Mouse (Mus musculus) CD4-positive, CD25-positive, alpha-beta regulatory T cell, adult 4 months (primary cell): ENCODE measurements around the gene Pip4k2c. TPM values are rescaled to one million over a fixed set of nuclear protein-coding genes. Genes with fewer than 3 reads are reported as not detected.

Experiments used
- polyA plus RNA-seq, 2 experiments: library from polyadenylated mRNA; unstranded; fragments of 100-300 nt; shearing (Covaris generic); gene quantifications; one replicate each; pipeline ENCODE4 v1.2.1; 2017

The Pip4k2c gene
- polyA plus RNA-seq, 2 experiments from 2014 or later = 24.2 to 39.3 TPM

Other genes starting within 250 kb of the Pip4k2c start
- 10 to 100 TPM; 35.4 to 37.8 TPM for gene Ctdsp2, start 232.9 kb downstream of the Pip4k2c start, polyA plus RNA-seq
- gene Avil, start 210.9 kb downstream of the Pip4k2c start, polyA plus RNA-seq = under 1 TPM; 0.11 to 0.20 TPM
- 10 to 100 TPM; 38.2 to 54.1 TPM for gene Tsfm, start 180.7 kb downstream of the Pip4k2c start, polyA plus RNA-seq
- gene Mettl1, start 170.2 kb downstream of the Pip4k2c start, polyA plus RNA-seq = 10 to 100 TPM; 29.9 to 30.2 TPM
- gene Eef1akmt3, start 170.1 kb downstream of the Pip4k2c start, polyA plus RNA-seq = under 1 TPM in 1 of 2 experiments, not detected in 1; 0.38 TPM
- gene Cyp27b1, start 163.3 kb downstream of the Pip4k2c start, polyA plus RNA-seq = under 1 TPM in 1 of 2 experiments, not detected in 1; 0.27 TPM
- gene March9, start 151.4 kb downstream of the Pip4k2c start, polyA plus RNA-seq = under 1 TPM; 0.19 to 0.73 TPM
- 100 to 1,000 TPM; 294 to 347 TPM for gene Cdk4, start 148.1 kb downstream of the Pip4k2c start, polyA plus RNA-seq
- gene Tspan31, start 141.3 kb downstream of the Pip4k2c start, polyA plus RNA-seq = 100 to 1,000 TPM in 1 of 2 experiments, 10 to 100 TPM in 1; 87.4 to 109 TPM
- 10 to 100 TPM; 29.8 to 34.6 TPM for gene Agap2, start 136.3 kb downstream of the Pip4k2c start, polyA plus RNA-seq
- 100 to 1,000 TPM in 1 of 2 experiments, 10 to 100 TPM in 1; 78.1 to 142 TPM for gene Os9, start 90.5 kb downstream of the Pip4k2c start, polyA plus RNA-seq
- 100 to 1,000 TPM; 166 to 206 TPM for gene B4galnt1, start 46.4 kb downstream of the Pip4k2c start, polyA plus RNA-seq
- 1 to 10 TPM; 2.6 to 2.8 TPM for gene Slc26a10, start 30.9 kb downstream of the Pip4k2c start, polyA plus RNA-seq
- gene Arhgef25, start 21.5 kb downstream of the Pip4k2c start, polyA plus RNA-seq = under 1 TPM in 1 of 2 experiments, not detected in 1; 0.38 TPM
- gene Dtx3, start 15.9 kb downstream of the Pip4k2c start, polyA plus RNA-seq = 10 to 100 TPM; 39.4 to 42.2 TPM
- gene Kif5a, start 51.8 kb upstream of the Pip4k2c start, polyA plus RNA-seq = not detected
- gene Dctn2, start 54.8 kb upstream of the Pip4k2c start, polyA plus RNA-seq = 10 to 100 TPM; 43.8 to 48.0 TPM
- gene Mbd6, start 77.4 kb upstream of the Pip4k2c start, polyA plus RNA-seq = 10 to 100 TPM in 1 of 2 experiments, 1 to 10 TPM in 1; 4.0 to 14.7 TPM
- 10 to 100 TPM; 20.4 to 33.2 TPM for gene Mars, start 100.2 kb upstream of the Pip4k2c start, polyA plus RNA-seq
- gene Arhgap9, start 110.4 kb upstream of the Pip4k2c start, polyA plus RNA-seq = 100 to 1,000 TPM in 1 of 2 experiments, 10 to 100 TPM in 1; 92.4 to 118 TPM
- under 1 TPM; 0.19 to 0.75 TPM for gene Gli1, start 130.4 kb upstream of the Pip4k2c start, polyA plus RNA-seq
- gene Inhbe, start 142.8 kb upstream of the Pip4k2c start, polyA plus RNA-seq = not detected
- not detected for gene Inhbc, start 158.8 kb upstream of the Pip4k2c start, polyA plus RNA-seq
- 10 to 100 TPM; 12.8 to 17.3 TPM for gene R3hdm2, start 168.7 kb upstream of the Pip4k2c start, polyA plus RNA-seq